Mouse (Mus musculus): Measurements from ENCODE around the gene Naa38.

- TF ChIP-seq POLR2A (IDR thresholded peaks at IDR 0.05; ENCODE audit: borderline replicate concordance, control insufficient read depth, low read depth, low read length) (no peak), CTCF (IDR thresholded peaks at IDR 0.05; ENCODE audit: control insufficient read depth, insufficient read depth, low read length) (no peak)
These were observed 8.5 kb upstream of the Naa38 start for GRCm38 (mm10) chr11:69386758-69387157.
